Mouse (Mus musculus): ENCODE results near the gene Soat1. TPM values are rescaled to one million over a fixed set of nuclear protein-coding genes. Genes with fewer than 3 reads are reported as not detected.

Gene Soat1
- total RNA-seq, 1 experiment from 2014 or later = 21.6 TPM

Other genes starting within 250 kb of the Soat1 start
- gene Tdrd5, start 170.7 kb downstream of the Soat1 start, total RNA-seq (2017) = 0.18 TPM in 1 of 2 replicates, not detected in the other
- not detected in 2 replicates for gene Nphs2, start 163.6 kb downstream of the Soat1 start, total RNA-seq (2017)
- gene Gm2000, start 108.3 kb downstream of the Soat1 start, total RNA-seq (2017) = 3,876 and 4,003 TPM in 2 replicates
- 0.37 TPM in 1 of 2 replicates, not detected in the other for gene Axdnd1, start 53.2 kb downstream of the Soat1 start, total RNA-seq (2017)
- gene Gm10031, start 49.7 kb upstream of the Soat1 start, total RNA-seq (2017) = 17.3 and 21.4 TPM in 2 replicates
- 19.7 and 21.1 TPM in 2 replicates for gene Abl2, start 84.5 kb upstream of the Soat1 start, total RNA-seq (2017)
- gene Tor3a, start 200.0 kb upstream of the Soat1 start, total RNA-seq (2017) = 16.1 and 22.1 TPM in 2 replicates
- 35.0 and 35.9 TPM in 2 replicates for gene Fam20b, start 244.8 kb upstream of the Soat1 start, total RNA-seq (2017)

Measured in common myeloid progenitor, adult 5-6 weeks (primary cell).